Mouse (Mus musculus) C2C12 (cell line): ENCODE data around the gene Pkmyt1.

Source experiments
- CTCF ChIP-seq: IDR thresholded peaks from one replicate; pipeline ENCODE4 v1.5.1; 2011; ENCODE audit not compliant: control insufficient read depth, insufficient read depth, insufficient read length
- MAX ChIP-seq: IDR thresholded peaks from one replicate; pipeline ENCODE4 v1.6.1; 2011; ENCODE audit warnings: mild to moderate bottlenecking, control low read depth
- MYOD1 ChIP-seq: IDR thresholded peaks from one replicate; pipeline ENCODE4 v1.6.1; 2011; ENCODE audit warnings: low read depth; ENCODE audit not compliant: control insufficient read depth, insufficient read length

DNA sequence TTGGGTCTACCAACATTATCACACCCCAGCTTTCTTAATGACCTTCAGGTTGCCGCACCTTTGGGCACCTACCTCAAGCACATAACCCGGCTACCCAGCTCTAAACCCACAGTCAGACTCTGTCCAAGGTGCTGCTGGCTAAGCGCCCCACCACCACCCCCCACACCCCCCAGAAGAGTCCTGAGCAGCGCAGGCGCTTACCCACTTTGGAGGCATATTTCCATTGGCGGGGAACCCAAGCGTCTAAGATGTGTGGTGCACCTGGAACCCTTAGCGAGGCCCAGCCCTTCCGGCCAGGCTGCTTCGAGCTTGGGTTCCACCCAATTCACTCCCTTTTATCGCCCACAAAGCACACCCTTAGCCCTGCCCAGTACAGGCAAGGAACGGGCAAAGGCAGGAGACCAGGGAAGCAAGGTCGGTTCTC, 14.5 kb downstream of the Pkmyt1 start, which contains the start of gene Paqr4:
- TF ChIP-seq MYOD1, result no peak
- TF ChIP-seq CTCF, result no peak
- no peak for TF ChIP-seq MAX
